In the genomic region with DNA sequence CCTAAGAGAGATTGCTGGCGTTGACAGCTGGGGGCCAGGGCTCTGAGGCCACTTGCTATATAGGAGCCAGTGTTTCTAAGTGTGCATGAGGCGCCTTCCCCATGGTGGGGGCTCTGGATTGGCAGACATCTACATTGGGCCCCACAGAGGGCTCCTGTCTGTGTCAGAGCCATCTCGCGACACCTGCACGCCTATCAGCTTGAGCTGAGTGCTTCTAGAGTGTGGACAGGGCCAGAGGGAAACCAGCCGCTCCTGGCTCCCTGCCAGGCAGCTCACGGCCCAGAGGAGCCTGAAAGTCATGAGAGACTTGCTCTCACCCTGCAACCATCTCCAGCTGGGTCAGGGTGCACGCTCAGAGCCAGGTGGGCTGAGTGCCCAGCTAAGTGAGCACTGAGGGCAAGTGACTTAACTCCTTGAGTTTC, we compare ENCODE assay signal across 7 mouse cellular contexts.
A peak's percentile ranks its signal among the peaks of the same experiment; 100 is the strongest.
DNase-seq lines count a peak whose midpoint lies in the region; ATAC-seq and TF ChIP-seq lines count a peak whose summit lies in the region.

No protein-coding gene starts in this region.

- no peaks in the 10 kb centered on the region for H3K9me3 ChIP-seq in kidney, embryonic 15.5 days (replicated peaks)

- TF ChIP-seq CTCF in heart, adult 2 months (IDR thresholded peaks at IDR 0.05) = no peak

- no peaks in the 10 kb centered on the region for H3K27me3 ChIP-seq in heart, adult 2 months (ENCODE audit: control insufficient read depth, insufficient read depth, low read length)
- H3K27me3 ChIP-seq in kidney, embryonic 15.5 days = no peaks in the 10 kb centered on the region

- peak; percentile 82 for ATAC-seq in kidney, embryonic 15.5 days (replicated peaks; ENCODE audit: low FRiP score)
- ATAC-seq in inflammation-experienced regulatory T-cells, adult 6 months = no peak

- peak; percentile 99 for TF ChIP-seq EP300 in heart, adult 2 months (IDR thresholded peaks at IDR 0.05; ENCODE audit: insufficient read depth, low read depth, low read length)

- H3K4me3 ChIP-seq in heart, adult 2 months = no peak overlapping the region
- H3K4me3 ChIP-seq in kidney, embryonic 15.5 days (replicated peaks) = no peak overlapping the region

- DNase-seq in B cell, adult 2 months = peak; percentile 32 to 43
- peak; percentile 63 for DNase-seq in adrenal gland, adult 2 months
- DNase-seq in heart, adult 2 months = peak; percentile 84 to 92
- DNase-seq in ovary, adult 18-20 months (ENCODE audit: low spot score) = peak; percentile 48
- peak; percentile 67 to 76 for DNase-seq in urinary bladder, postnatal 4 days (ENCODE audit: low spot score in 2 of 2)

- 28% methylated on average over 8 of the region's 8 CpGs for WGBS in heart, adult 2 months
- 49% methylated on average over 8 of the region's 8 CpGs for WGBS in kidney, embryonic 15.5 days

- H3K4me1 ChIP-seq in heart, adult 2 months (ENCODE audit: control insufficient read depth, insufficient read depth, low read length) = peaks cover 5% of the 10 kb centered on the region
- peaks cover 13% of the 10 kb centered on the region for H3K4me1 ChIP-seq in kidney, embryonic 15.5 days

- peak overlapping the region; percentile 83 for H3K27ac ChIP-seq in heart, adult 2 months
- H3K27ac ChIP-seq in kidney, embryonic 15.5 days = peak overlapping the region; percentile 37; the same call in 1 of the 2 replicates

- H3K4me2 ChIP-seq in kidney, embryonic 15.5 days = no peak overlapping the region

- no peak overlapping the region for H3K9ac ChIP-seq in heart, adult 2 months (ENCODE audit: low read depth, low read length)
- no peak overlapping the region for H3K9ac ChIP-seq in kidney, embryonic 15.5 days

- intact Hi-C loops in heart, adult 2 months (cut with DNase I) = loop anchor here (1.0 to 5.0 kb wide), 4 partner anchors 46 to 205 kb away; no protein-coding TSS in a partner anchor

- no peaks in the 10 kb centered on the region for H3K79me2 ChIP-seq in heart, adult 2 months (replicated peaks; ENCODE audit: control insufficient read depth, insufficient read depth, low read length)

- 0 out of 2 replicates have a peak, but pooled peaks have one; percentile 23 for TF ChIP-seq POLR2A in heart, adult 2 months (IDR thresholded peaks at IDR 0.05; ENCODE audit: insufficient read depth, low read depth, low read length)

- no peaks in the 10 kb centered on the region; the same call in 1 of the 2 replicates for H3K36me3 ChIP-seq in heart, adult 2 months (ENCODE audit: control insufficient read depth, insufficient read depth, low read length)
- no peaks in the 10 kb centered on the region for H3K36me3 ChIP-seq in kidney, embryonic 15.5 days

Comparison
In these comparisons a context has a peak if more than half of its experiments do, and no peak if none do; other contexts are left out.
1. DNase-seq: peak in every context shown above with its lines; median percentile 88 in heart, adult 2 months; 72 in urinary bladder, postnatal 4 days; 63 in adrenal gland, adult 2 months; 48 in ovary, adult 18-20 months; 38 in B cell, adult 2 months.